Comparison of ENCODE assay signal across 8 mouse cellular contexts in genomic region chr9:124439848-124440723, GRCm38 (mm10). TPM values are rescaled to one million over a fixed set of nuclear protein-coding genes. Genes with fewer than 3 reads are reported as not detected.
DNase-seq lines count a peak whose midpoint lies in the region; ATAC-seq and TF ChIP-seq lines count a peak whose summit lies in the region.
"Had no signal": no experiment of that assay in that cellular context is flagged by ENCODE, and none has a peak within 500 bp of the region (broad histone marks: within the 10 kb centered on the region; RNA-seq: fewer than 3 reads in every experiment).

No protein-coding gene starts in this region.

- peaks cover 10% of the 10 kb centered on the region; the same call in 1 of the 2 replicates for H3K9me3 ChIP-seq in hindbrain, embryonic 15.5 days

- peak overlapping the region; percentile 34; the same call in 1 of the 2 replicates for H3K27ac ChIP-seq in hindbrain, embryonic 15.5 days (replicated peaks)
- H3K27ac ChIP-seq in left cerebral cortex, adult 2 months = no peak overlapping the region
- H3K27ac ChIP-seq: macrophage had no signal

- H3K4me1 ChIP-seq in hindbrain, embryonic 15.5 days (replicated peaks) = no peaks in the 10 kb centered on the region

- peak overlapping the region; percentile 18; the same call in 1 of the 2 replicates for H3K4me3 ChIP-seq in hindbrain, embryonic 15.5 days
- H3K4me3 ChIP-seq in left cerebral cortex, adult 2 months = no peak overlapping the region

- in situ Hi-C loops in Patski (cut with MboI; ENCODE audit: low pct_unique_long_range_greater_than_20kb) = no loop called here

- H3K36me3 ChIP-seq in hindbrain, embryonic 15.5 days = peaks cover 33% of the 10 kb centered on the region

- intact Hi-C loops in left cerebral cortex, adult 2 months (cut with DNase I) = loop anchor here (5.0 kb wide), 1 partner anchor 68 kb away; no protein-coding TSS in a partner anchor

- ATAC-seq in Patski = peak; percentile 68
- ATAC-seq in hindbrain, embryonic 15.5 days (ENCODE audit: low FRiP score, low read depth) = peak; percentile 84

- no peak for DNase-seq in Patski (ENCODE audit: low read depth, low spot score)
- peak; percentile 66 for DNase-seq in cerebellum, adult 11 months
- DNase-seq in frontal cortex, postnatal 10 days (ENCODE audit: low spot score in 2 of 2) = peak; percentile 57 to 76
- peak; percentile 21 to 31 for DNase-seq in left cerebral cortex, adult 2 months (ENCODE audit: extremely low spot score in 1 of 2, low spot score in 2 of 2)
- DNase-seq in lung, postnatal 4 days = peak; percentile 33 to 61
- DNase-seq in skeletal muscle tissue, adult 2 months (ENCODE audit: low read depth, low spot score) = peak; percentile 30

- POLR2A ChIA-PET in Patski (lab: Charles Lee) = no interaction called here

- CTCF ChIA-PET in Patski (lab: Charles Lee) = no interaction called here

- no peak overlapping the region for H3K9ac ChIP-seq in hindbrain, embryonic 15.5 days

- H3K27me3 ChIP-seq in Patski = peaks cover 3% of the 10 kb centered on the region
- H3K27me3 ChIP-seq in hindbrain, embryonic 15.5 days = no peaks in the 10 kb centered on the region

- 94% methylated on average over 29 of the region's 29 CpGs for WGBS in hindbrain, embryonic 15.5 days

- TF ChIP-seq CTCF in Patski (IDR thresholded peaks at IDR 0.05) = no peak
- TF ChIP-seq CTCF in left cerebral cortex, adult 2 months (IDR thresholded peaks at IDR 0.05) = no peak

- peak overlapping the region; percentile 26 for H3K4me2 ChIP-seq in hindbrain, embryonic 15.5 days

RNA-seq across cellular contexts. Expression of gene Ppp2r3d, which starts 36.6 kb away (rescaled TPM):
- polyA plus RNA-seq in Patski (2021) = 116 TPM
- 152 and 180 TPM in 2 replicates for polyA plus RNA-seq in hindbrain, embryonic 15.5 days (2015; fragmentation: Nextera tagmentation; extraction: Ambion mirVana)
- total RNA-seq in left cerebral cortex, adult 2 months (2021) = 100 to 1,000 TPM in 1 of 2 experiments, 10 to 100 TPM in 1; 98.9 to 106 TPM

RNA-seq across cellular contexts. Expression of gene Gm21836, which starts 53.5 kb away (rescaled TPM):
- not detected for polyA plus RNA-seq in Patski (2021)
- not detected in 2 replicates for polyA plus RNA-seq in hindbrain, embryonic 15.5 days (2015; fragmentation: Nextera tagmentation; extraction: Ambion mirVana)
- not detected for total RNA-seq in left cerebral cortex, adult 2 months (2021)
- polyA plus RNA-seq: macrophage had no signal
